Mouse (Mus musculus) ES-CJ7 (cell line): ENCODE results near the gene Abca1.

Experiments used
- DNase-seq: peaks from one replicate; pipeline ENCODE4 v3.0.0; 2011; ENCODE audit warnings: low read depth, low spot score

Gene Abca1

GRCm38 (mm10) chr4:53086636-53087035, 73.1 kb downstream of the Abca1 start:
- no peak for DNase-seq

- no peak for DNase-seq
Measured at GRCm38 (mm10) chr4:53085634-53086033, 74.1 kb downstream of the Abca1 start.

GRCm38 (mm10) chr4:53083071-53083470, 76.6 kb downstream of the Abca1 start:
- DNase-seq: no peak

GRCm38 (mm10) chr4:53082451-53082850, 77.2 kb downstream of the Abca1 start:
- no peak for DNase-seq

- DNase-seq: no peak
Measured at GRCm38 (mm10) chr4:53081851-53082250, 77.8 kb downstream of the Abca1 start.

GRCm38 (mm10) chr4:53080290-53080689, 79.4 kb downstream of the Abca1 start:
- no peak for DNase-seq

- no peak for DNase-seq
Measured at GRCm38 (mm10) chr4:53078793-53079310, 80.8 kb downstream of the Abca1 start.

- no peak for DNase-seq
Measured at GRCm38 (mm10) chr4:53076788-53077350, 82.8 kb downstream of the Abca1 start.

GRCm38 (mm10) chr4:53073025-53073424, 86.7 kb downstream of the Abca1 start:
- DNase-seq: no peak

GRCm38 (mm10) chr4:53062301-53063008, 97.2 kb downstream of the Abca1 start:
- DNase-seq: no peak

- DNase-seq: peak; percentile 34
Measured at GRCm38 (mm10) chr4:53046238-53047022, 113.3 kb downstream of the Abca1 start.

GRCm38 (mm10) chr4:53045807-53046206, 113.9 kb downstream of the Abca1 start:
- no peak for DNase-seq

GRCm38 (mm10) chr4:53043819-53044218, 115.9 kb downstream of the Abca1 start:
- DNase-seq: no peak

- peak; percentile 19 for DNase-seq
Measured at GRCm38 (mm10) chr4:53030326-53030948, 129.3 kb downstream of the Abca1 start.

- no peak for DNase-seq
Measured at GRCm38 (mm10) chr4:53027811-53028210, 131.9 kb downstream of the Abca1 start.

GRCm38 (mm10) chr4:53024397-53024796, 135.3 kb downstream of the Abca1 start:
- DNase-seq: no peak

GRCm38 (mm10) chr4:53023189-53023925, 136.3 kb downstream of the Abca1 start:
- no peak for DNase-seq

- DNase-seq: no peak
Measured at GRCm38 (mm10) chr4:53018392-53018791, 141.3 kb downstream of the Abca1 start.

GRCm38 (mm10) chr4:53015024-53015423, 144.7 kb downstream of the Abca1 start:
- DNase-seq: no peak

- no peak for DNase-seq
Measured at GRCm38 (mm10) chr4:53014421-53014820, 145.3 kb downstream of the Abca1 start.

GRCm38 (mm10) chr4:53011732-53012361, 147.8 kb downstream of the Abca1 start, which contains the start of gene Nipsnap3b:
Gene Nipsnap3b, plus strand, starts transcription at chr4:53011880.
- peak; percentile 98 for DNase-seq
